Mouse (Mus musculus): ENCODE measurements at regions not wholly inside any gene's neighbourhood (a gene's known extent, or its start where the extent isn't known, plus 50 kb on each side); places are given as distances from the start of the nearest gene placed in this dataset.

- no peak overlapping the region for H3K27ac ChIP-seq (ENCODE audit: low read depth)
- no peak overlapping the region for H3K9ac ChIP-seq (replicated peaks; ENCODE audit: low read depth, low read length)
- H3K27me3 ChIP-seq (ENCODE audit: control insufficient read depth, insufficient read depth, low read length) = no peaks in the 10 kb centered on the region
- H3K4me3 ChIP-seq (ENCODE audit: low read depth, low read length) = no peak overlapping the region
- TF ChIP-seq CTCF (IDR thresholded peaks at IDR 0.05; ENCODE audit: low read depth) (no peak), EP300 (IDR thresholded peaks at IDR 0.05; ENCODE audit: low read depth) (no peak)
- DNase-seq (ENCODE audit: low spot score) (no peak), ATAC-seq (ENCODE audit: insufficient read depth, low read depth) (no peak)
- 66% methylated on average over 7 of the region's 8 CpGs for WGBS
- no peak overlapping the region for H3K4me2 ChIP-seq (ENCODE audit: low read depth, low read length)
- 0 out of 2 replicates have a peak, but pooled peaks cover 4% of the 10 kb centered on the region for H3K9me3 ChIP-seq (replicated peaks; ENCODE audit: control insufficient read depth, low read length)
- H3K4me1 ChIP-seq (ENCODE audit: control insufficient read depth, insufficient read depth) = no peaks in the 10 kb centered on the region
- no peaks in the 10 kb centered on the region for H3K36me3 ChIP-seq (replicated peaks; ENCODE audit: control insufficient read depth, insufficient read depth, low read length)
Observed at GRCm38 (mm10) chr2:92860502-92861197, 54.2 kb upstream of the Syt13 start.
